Mouse (Mus musculus) lung, postnatal 14 days (tissue): ENCODE measurements at regions not wholly inside any gene's neighbourhood (a gene's known extent, or its start where the extent isn't known, plus 50 kb on each side); places are given as distances from the start of the nearest gene placed in this dataset.

Source experiments
- DNase-seq: peaks from one replicate; pipeline ENCODE4 v3.0.0; 2021

GRCm38 (mm10) chr3:120123155-120123554 lies 338.9 kb upstream of the Ptbp2 start:
- DNase-seq, result no peak

GRCm38 (mm10) chr3:120083171-120083932 lies 299.1 kb upstream of the Ptbp2 start:
- DNase-seq, result no peak

- DNase-seq, result no peak
Measured at GRCm38 (mm10) chr3:120073528-120073927, 289.3 kb upstream of the Ptbp2 start.

GRCm38 (mm10) chr3:120065714-120066113 lies 281.4 kb upstream of the Ptbp2 start:
- DNase-seq, result no peak

- DNase-seq, result peak; percentile 15
Measured at GRCm38 (mm10) chr3:120064854-120065480, 280.7 kb upstream of the Ptbp2 start.

- no peak for DNase-seq
Measured at GRCm38 (mm10) chr3:120062264-120062663, 278.0 kb upstream of the Ptbp2 start.

- DNase-seq, result no peak
Measured at GRCm38 (mm10) chr3:120059959-120060358, 275.7 kb upstream of the Ptbp2 start.

GRCm38 (mm10) chr3:120055216-120056154 lies 271.2 kb upstream of the Ptbp2 start:
- no peak for DNase-seq

GRCm38 (mm10) chr3:120047238-120047637 lies 263.0 kb upstream of the Ptbp2 start:
- no peak for DNase-seq

- DNase-seq, result no peak
Measured at GRCm38 (mm10) chr3:120037526-120037925, 253.3 kb upstream of the Ptbp2 start.

GRCm38 (mm10) chr3:120019826-120020683 lies 235.8 kb upstream of the Ptbp2 start:
- no peak for DNase-seq

- no peak for DNase-seq
Measured at GRCm38 (mm10) chr3:120015376-120015775, 231.1 kb upstream of the Ptbp2 start.

- DNase-seq, result no peak
Measured at GRCm38 (mm10) chr3:120011861-120012260, 227.6 kb upstream of the Ptbp2 start.

- DNase-seq, result no peak
Measured at GRCm38 (mm10) chr3:120008110-120008509, 223.8 kb upstream of the Ptbp2 start.

GRCm38 (mm10) chr3:120004588-120004987 lies 220.3 kb upstream of the Ptbp2 start:
- DNase-seq, result no peak

- DNase-seq, result no peak
Measured at GRCm38 (mm10) chr3:120000281-120000680, 216.0 kb upstream of the Ptbp2 start.

GRCm38 (mm10) chr3:119996258-119996988 lies 212.2 kb upstream of the Ptbp2 start:
- DNase-seq, result no peak

- peak; percentile 64 for DNase-seq
Measured at GRCm38 (mm10) chr3:119995781-119996180, 211.5 kb upstream of the Ptbp2 start.

GRCm38 (mm10) chr3:119987245-119987852 lies 203.1 kb upstream of the Ptbp2 start:
- DNase-seq, result no peak

- no peak for DNase-seq
Measured at GRCm38 (mm10) chr3:119977349-119977748, 193.1 kb upstream of the Ptbp2 start.

- DNase-seq, result no peak
Measured at GRCm38 (mm10) chr3:119976363-119976762, 192.1 kb upstream of the Ptbp2 start.
